Mouse (Mus musculus) 3T3-L1 (cell line): ENCODE results near the gene Slc35f1.
A peak's percentile ranks its signal among the peaks of the same experiment; 100 is the strongest.

ENCODE experiments used
- DNase-seq: peaks from one replicate; pipeline ENCODE4 v3.0.0-alpha.2; 2015; ENCODE audit warnings: low read depth, low spot score

Slc35f1 gene

GRCm38 (mm10) chr10:53100881-53101280 is 410.5 kb downstream of the Slc35f1 start:
- DNase-seq, result no peak

- DNase-seq, result no peak
Measured at GRCm38 (mm10) chr10:53101412-53101811, 411.1 kb downstream of the Slc35f1 start.

- DNase-seq, result no peak
Measured at GRCm38 (mm10) chr10:53102423-53102822, 412.1 kb downstream of the Slc35f1 start.

GRCm38 (mm10) chr10:53115028-53115427 is 424.7 kb downstream of the Slc35f1 start:
- peak; percentile 10 for DNase-seq

GRCm38 (mm10) chr10:53115673-53116398 is 425.5 kb downstream of the Slc35f1 start:
- DNase-seq, result no peak

GRCm38 (mm10) chr10:53120608-53121007 is 430.3 kb downstream of the Slc35f1 start:
- DNase-seq, result no peak

GRCm38 (mm10) chr10:53124365-53124764 is 434.0 kb downstream of the Slc35f1 start:
- no peak for DNase-seq

GRCm38 (mm10) chr10:53132707-53133106 is 442.4 kb downstream of the Slc35f1 start:
- no peak for DNase-seq

- DNase-seq, result no peak
Measured at GRCm38 (mm10) chr10:53150321-53150720, 460.0 kb downstream of the Slc35f1 start.

GRCm38 (mm10) chr10:53150916-53151315 is 460.6 kb downstream of the Slc35f1 start:
- no peak for DNase-seq

GRCm38 (mm10) chr10:53156374-53156773 is 466.0 kb downstream of the Slc35f1 start:
- no peak for DNase-seq

- DNase-seq, result peak; percentile 2
Measured at GRCm38 (mm10) chr10:53157740-53158139, 467.4 kb downstream of the Slc35f1 start.
